Mouse (Mus musculus): ENCODE data around the gene Gm20479. TPM values are rescaled to one million over a fixed set of nuclear protein-coding genes. Genes with fewer than 3 reads are reported as not detected.
A peak's percentile ranks its signal among the peaks of the same experiment; 100 is the strongest.

Gene Gm20479
- total RNA-seq, 2 experiments from 2014 or later = not detected

GRCm38 (mm10) chr7:27335928-27336823 lies 21.0 kb downstream of the Gm20479 start:
- TF ChIP-seq CTCF (conservative IDR thresholded peaks at IDR 0.05) = peak; percentile 98
- peak; percentile 89 to 95 for DNase-seq (ENCODE audit: low spot score in 2 of 2)
- no peak overlapping the region for H3K27ac ChIP-seq
- peak overlapping the region; percentile 37 for H3K4me3 ChIP-seq

GRCm38 (mm10) chr7:27335011-27335720 lies 22.1 kb downstream of the Gm20479 start:
- DNase-seq (ENCODE audit: low spot score in 2 of 2) = no peak
- Histone ChIP-seq H3K27ac (no peak overlapping the region), H3K4me3 (no peak overlapping the region)
- no peak for TF ChIP-seq CTCF (conservative IDR thresholded peaks at IDR 0.05)

- TF ChIP-seq CTCF (conservative IDR thresholded peaks at IDR 0.05) = peak; percentile 48
- H3K4me3 ChIP-seq = no peak overlapping the region
- no peak for DNase-seq (ENCODE audit: low spot score in 2 of 2)
- peak overlapping the region; percentile 9; the same call in 1 of the 2 replicates for H3K27ac ChIP-seq
Observed at GRCm38 (mm10) chr7:27334405-27334911, 22.8 kb downstream of the Gm20479 start.

GRCm38 (mm10) chr7:27333316-27333941 lies 23.8 kb downstream of the Gm20479 start:
- H3K4me3 ChIP-seq = peak overlapping the region; percentile 58
- DNase-seq (ENCODE audit: low spot score in 2 of 2) = no peak
- peak overlapping the region; percentile 79 for H3K27ac ChIP-seq

GRCm38 (mm10) chr7:27332353-27333199 lies 24.6 kb downstream of the Gm20479 start:
- Histone ChIP-seq H3K4me3 (peak overlapping the region; percentile 58), H3K27ac (peak overlapping the region; percentile 79)
- DNase-seq (ENCODE audit: low spot score in 2 of 2) = peak; percentile 80 to 81
- TF ChIP-seq CTCF (conservative IDR thresholded peaks at IDR 0.05) = peak; percentile 85

More at GRCm38 (mm10) chr7:27333316-27333941, 23.8 kb downstream of the Gm20479 start:
- no peak for TF ChIP-seq CTCF (conservative IDR thresholded peaks at IDR 0.05)

GRCm38 (mm10) chr7:27331854-27332253 lies 25.4 kb downstream of the Gm20479 start:
- DNase-seq (ENCODE audit: low spot score in 2 of 2) = no peak
- TF ChIP-seq CTCF (conservative IDR thresholded peaks at IDR 0.05) = no peak
- H3K27ac ChIP-seq = peak overlapping the region; percentile 79
- peak overlapping the region; percentile 58; the same call in 1 of the 2 replicates for H3K4me3 ChIP-seq

- DNase-seq (ENCODE audit: low spot score in 2 of 2) = no peak
- Histone ChIP-seq H3K27ac (peak overlapping the region; percentile 79), H3K4me3 (peak overlapping the region; percentile 47; the same call in 1 of the 2 replicates)
- no peak for TF ChIP-seq CTCF (conservative IDR thresholded peaks at IDR 0.05)
Observed at GRCm38 (mm10) chr7:27331541-27331851, 25.7 kb downstream of the Gm20479 start.

GRCm38 (mm10) chr7:27330709-27331540 lies 26.3 kb downstream of the Gm20479 start:
- Histone ChIP-seq H3K4me3 (peak overlapping the region; percentile 47), H3K27ac (peak overlapping the region; percentile 79)
- TF ChIP-seq CTCF (conservative IDR thresholded peaks at IDR 0.05) = no peak
- peak; percentile 55 to 65 for DNase-seq (ENCODE audit: low spot score in 2 of 2)

- DNase-seq (ENCODE audit: low spot score in 2 of 2) = no peak
- Histone ChIP-seq H3K4me3 (no peak overlapping the region; the same call in 1 of the 2 replicates), H3K27ac (peak overlapping the region; percentile 14; the same call in 1 of the 2 replicates)
- no peak for TF ChIP-seq CTCF (conservative IDR thresholded peaks at IDR 0.05)
Observed at GRCm38 (mm10) chr7:27329981-27330380, 27.2 kb downstream of the Gm20479 start.

GRCm38 (mm10) chr7:27329326-27329947 lies 27.8 kb downstream of the Gm20479 start:
- TF ChIP-seq CTCF (conservative IDR thresholded peaks at IDR 0.05) = peak; percentile 87
- H3K4me3 ChIP-seq = peak overlapping the region; percentile 39
- no peak overlapping the region for H3K27ac ChIP-seq
- peak; percentile 66 to 82 for DNase-seq (ENCODE audit: low spot score in 2 of 2)

- Histone ChIP-seq H3K4me3 (no peak overlapping the region), H3K27ac (no peak overlapping the region)
- DNase-seq (ENCODE audit: low spot score in 2 of 2) = no peak
- no peak for TF ChIP-seq CTCF (conservative IDR thresholded peaks at IDR 0.05)
Observed at GRCm38 (mm10) chr7:27328648-27329047, 28.6 kb downstream of the Gm20479 start.
